Mouse (Mus musculus) heart, postnatal 0 days (tissue): Measurements from ENCODE around the gene Pkp4.
"Not testable (repeated sequence)": the region's sequence is repeated elsewhere in the genome, so short reads cannot be mapped to it uniquely, and the experiment has no call there.

Experiments used
- CTCF ChIP-seq: IDR thresholded peaks from 2 replicates; pipeline ENCODE4 v1.5.1; 2016; ENCODE audit warnings: antibody characterized with exemption, control low read depth, low read depth
- EP300 ChIP-seq: IDR thresholded peaks from 2 replicates; pipeline ENCODE4 v1.6.1; 2016; ENCODE audit warnings: antibody characterized with exemption, low read depth

DNA sequence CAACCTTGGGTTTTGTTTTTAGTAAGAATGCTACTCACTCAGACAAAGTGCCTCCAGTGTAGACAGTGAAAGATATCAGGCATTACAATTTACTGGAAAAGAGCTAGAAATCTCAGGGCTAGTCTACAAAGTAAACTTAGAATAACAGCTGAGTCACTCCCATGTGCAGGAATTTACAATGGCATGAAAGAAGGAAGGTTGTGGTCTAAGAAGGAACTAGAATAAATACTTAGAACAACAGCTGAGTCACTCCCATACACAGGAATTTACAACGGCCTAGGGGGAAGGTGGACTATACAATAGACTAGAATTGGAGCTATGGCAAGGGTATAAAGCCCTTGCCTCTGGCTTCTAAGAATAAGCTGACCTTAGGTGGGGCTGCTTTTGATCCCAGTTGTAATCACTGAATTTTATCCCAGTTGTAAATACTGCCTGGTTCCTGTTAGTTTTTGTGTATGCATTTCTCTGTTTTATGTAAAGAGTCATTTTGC is 234.6 kb downstream of the Pkp4 start:
- TF ChIP-seq CTCF, EP300: not testable (repeated sequence)
